Mouse (Mus musculus): Measurements from ENCODE around the gene Rhobtb1. TPM values are rescaled to one million over a fixed set of nuclear protein-coding genes. Genes with fewer than 3 reads are reported as not detected.

The Rhobtb1 gene
- polyA plus RNA-seq, 1 experiment from 2014 or later, result 11.1 TPM

GRCm38 (mm10) chr10:69326433-69326832 is 175.2 kb downstream of the Rhobtb1 start:
- H3K36me3 ChIP-seq (replicated peaks), result no peaks in the 10 kb centered on the region
- no peak overlapping the region for H3K4me2 ChIP-seq
- H3K9ac ChIP-seq, result no peak overlapping the region
- no peaks in the 10 kb centered on the region for H3K9me3 ChIP-seq (replicated peaks)
- H3K27me3 ChIP-seq, result no peaks in the 10 kb centered on the region
- no peak for ATAC-seq (ENCODE audit: insufficient read depth)
- peaks cover 12% of the 10 kb centered on the region for H3K4me1 ChIP-seq (replicated peaks)
- no peak overlapping the region for H3K27ac ChIP-seq (replicated peaks)
- 66% methylated on average over 3 of the region's 3 CpGs for WGBS (ENCODE audit: insufficient replicate concordance)
- H3K4me3 ChIP-seq (replicated peaks), result no peak overlapping the region

DNA sequence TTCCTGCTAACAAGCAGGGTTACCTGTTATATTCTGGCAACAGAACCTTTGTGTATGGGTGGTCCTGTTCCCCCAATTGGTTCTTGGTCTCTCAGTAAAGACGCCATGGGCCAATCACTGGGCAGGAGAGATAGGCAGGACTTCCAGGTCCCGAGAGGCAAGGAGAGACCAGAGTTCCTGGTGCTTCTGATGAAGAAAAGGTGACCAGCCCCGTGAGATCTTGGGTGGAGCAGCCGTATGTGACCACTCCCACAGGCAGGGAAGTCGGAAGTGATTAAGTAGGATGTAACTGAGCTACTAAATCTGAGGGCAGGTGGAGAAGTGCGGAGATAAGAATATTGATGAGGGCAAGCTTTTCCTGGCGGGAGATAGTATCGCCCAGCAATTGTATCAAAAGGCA is 176.1 kb downstream of the Rhobtb1 start:
- 68% methylated on average over 8 of the region's 8 CpGs for WGBS (ENCODE audit: insufficient replicate concordance)
- Histone ChIP-seq H3K27ac (replicated peaks) (no peak overlapping the region), H3K36me3 (replicated peaks) (no peaks in the 10 kb centered on the region; the same call in 1 of the 2 replicates), H3K4me2 (no peak overlapping the region), H3K27me3 (no peaks in the 10 kb centered on the region), H3K9ac (no peak overlapping the region), H3K4me1 (replicated peaks) (peaks cover 12% of the 10 kb centered on the region), H3K9me3 (replicated peaks) (no peaks in the 10 kb centered on the region), H3K4me3 (replicated peaks) (no peak overlapping the region)
- ATAC-seq (ENCODE audit: insufficient read depth), result no peak

GRCm38 (mm10) chr10:69328029-69328655 is 176.9 kb downstream of the Rhobtb1 start:
- no peaks in the 10 kb centered on the region for H3K9me3 ChIP-seq (replicated peaks)
- ATAC-seq (ENCODE audit: insufficient read depth), result no peak
- 85% methylated on average over 12 of the region's 12 CpGs for WGBS (ENCODE audit: insufficient replicate concordance)
- H3K27ac ChIP-seq (replicated peaks), result no peak overlapping the region
- H3K4me2 ChIP-seq, result no peak overlapping the region
- H3K4me1 ChIP-seq (replicated peaks), result peaks cover 12% of the 10 kb centered on the region
- no peak overlapping the region for H3K9ac ChIP-seq
- H3K36me3 ChIP-seq (replicated peaks), result peaks cover 3% of the 10 kb centered on the region
- H3K27me3 ChIP-seq, result no peaks in the 10 kb centered on the region
- H3K4me3 ChIP-seq (replicated peaks), result no peak overlapping the region

DNA sequence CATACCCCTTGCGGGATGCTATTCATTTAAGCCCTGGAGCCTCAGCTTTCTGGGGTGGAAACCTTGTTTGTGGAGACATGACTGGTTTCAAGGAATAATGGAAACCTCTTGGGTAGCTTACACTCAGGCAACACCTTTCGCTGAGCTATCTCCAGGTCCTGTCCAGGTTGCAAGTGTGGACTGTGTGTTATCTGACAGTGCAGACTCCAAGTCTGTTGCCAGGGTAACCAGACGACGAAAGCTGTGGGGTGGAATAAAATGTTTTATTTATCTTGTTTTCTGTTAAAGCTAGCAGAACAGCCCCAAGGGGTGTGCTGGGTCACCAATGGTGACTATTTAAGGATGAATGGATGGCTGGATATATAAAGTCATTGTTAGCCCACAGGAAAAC is 177.4 kb downstream of the Rhobtb1 start:
- H3K4me2 ChIP-seq, result no peak overlapping the region
- H3K4me3 ChIP-seq (replicated peaks), result no peak overlapping the region
- ATAC-seq (ENCODE audit: insufficient read depth), result peak; percentile 62
- no peak overlapping the region for H3K9ac ChIP-seq
- H3K27me3 ChIP-seq, result no peaks in the 10 kb centered on the region
- peaks cover 8% of the 10 kb centered on the region for H3K36me3 ChIP-seq (replicated peaks)
- H3K9me3 ChIP-seq (replicated peaks), result no peaks in the 10 kb centered on the region
- 35% methylated on average over 4 of the region's 4 CpGs for WGBS (ENCODE audit: insufficient replicate concordance)
- no peak overlapping the region for H3K27ac ChIP-seq (replicated peaks)
- peaks cover 12% of the 10 kb centered on the region for H3K4me1 ChIP-seq (replicated peaks)

GRCm38 (mm10) chr10:69331231-69331630 is 180.0 kb downstream of the Rhobtb1 start:
- 70% methylated on average over 6 of the region's 6 CpGs for WGBS (ENCODE audit: insufficient replicate concordance)
- Histone ChIP-seq H3K36me3 (replicated peaks) (peaks cover 34% of the 10 kb centered on the region), H3K4me1 (replicated peaks) (peaks cover 12% of the 10 kb centered on the region), H3K9ac (no peak overlapping the region), H3K9me3 (replicated peaks) (no peaks in the 10 kb centered on the region), H3K27me3 (no peaks in the 10 kb centered on the region), H3K27ac (replicated peaks) (no peak overlapping the region), H3K4me2 (no peak overlapping the region), H3K4me3 (replicated peaks) (no peak overlapping the region)
- ATAC-seq (ENCODE audit: insufficient read depth), result no peak

- 89% methylated on average over 11 of the region's 11 CpGs for WGBS (ENCODE audit: insufficient replicate concordance)
- peaks cover 54% of the 10 kb centered on the region for H3K36me3 ChIP-seq (replicated peaks)
- no peak for ATAC-seq (ENCODE audit: insufficient read depth)
Measured at GRCm38 (mm10) chr10:69333212-69333611, 182.0 kb downstream of the Rhobtb1 start.

DNA sequence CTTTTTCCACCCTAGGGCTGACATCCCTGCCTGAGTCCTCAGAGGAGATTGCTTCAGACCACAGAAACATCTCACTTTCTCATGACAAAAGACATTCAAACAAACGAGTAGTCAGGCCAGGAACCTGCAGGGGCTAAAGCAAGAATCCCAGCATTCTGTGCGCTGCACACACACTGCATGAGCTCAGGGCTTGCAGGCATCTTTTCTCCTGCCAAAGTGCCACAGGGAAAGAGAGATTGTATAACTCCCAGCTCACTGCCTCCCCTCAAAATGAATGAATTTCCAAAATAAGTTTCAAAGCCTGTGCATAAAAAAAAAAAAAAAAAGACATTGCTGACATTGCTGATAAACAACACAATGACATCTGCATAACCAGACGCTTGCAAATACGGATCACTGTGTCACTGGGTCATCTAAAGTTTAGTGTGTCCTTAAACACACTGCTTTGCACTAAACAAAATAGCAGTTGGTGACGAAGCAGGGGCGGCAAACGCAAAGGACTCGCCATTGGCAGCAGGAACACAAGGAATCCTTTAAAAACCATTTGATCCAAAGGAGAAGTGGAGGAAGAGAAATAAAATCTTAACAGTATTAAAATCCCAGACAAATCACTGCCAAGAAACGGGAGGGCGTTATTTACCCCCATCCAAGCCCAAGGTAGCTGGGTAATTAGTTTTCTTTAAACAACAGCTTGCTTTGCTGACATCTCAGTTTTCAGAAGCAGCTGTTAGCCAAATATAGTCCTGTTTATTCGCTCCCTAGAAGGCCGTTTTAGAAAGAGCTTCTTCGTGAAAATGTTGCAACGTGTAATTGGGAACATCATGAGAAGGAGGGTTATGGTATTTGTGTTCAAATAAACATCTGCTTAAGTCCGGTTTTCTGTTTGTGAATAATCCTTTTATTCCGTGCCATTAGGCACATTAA is 183.3 kb downstream of the Rhobtb1 start:
- Histone ChIP-seq H3K36me3 (replicated peaks) (peaks cover 67% of the 10 kb centered on the region), H3K4me2 (no peak overlapping the region), H3K4me1 (replicated peaks) (0 out of 2 replicates have a peak, but pooled peaks cover 2% of the 10 kb centered on the region), H3K27me3 (no peaks in the 10 kb centered on the region), H3K27ac (replicated peaks) (no peak overlapping the region), H3K9me3 (replicated peaks) (no peaks in the 10 kb centered on the region), H3K4me3 (replicated peaks) (no peak overlapping the region), H3K9ac (no peak overlapping the region)
- no peak for ATAC-seq (ENCODE audit: insufficient read depth)
- WGBS (ENCODE audit: insufficient replicate concordance), result 82% methylated on average over 16 of the region's 16 CpGs

More at GRCm38 (mm10) chr10:69333212-69333611, 182.0 kb downstream of the Rhobtb1 start:
- H3K9me3 ChIP-seq (replicated peaks), result no peaks in the 10 kb centered on the region
- H3K27me3 ChIP-seq, result no peaks in the 10 kb centered on the region
- peaks cover 12% of the 10 kb centered on the region for H3K4me1 ChIP-seq (replicated peaks)
- no peak overlapping the region for H3K4me2 ChIP-seq
- no peak overlapping the region for H3K4me3 ChIP-seq (replicated peaks)
- H3K9ac ChIP-seq, result no peak overlapping the region
- no peak overlapping the region for H3K27ac ChIP-seq (replicated peaks)

GRCm38 (mm10) chr10:69335195-69335536 is 183.9 kb downstream of the Rhobtb1 start:
- Histone ChIP-seq H3K4me3 (replicated peaks) (no peak overlapping the region), H3K4me1 (replicated peaks) (no peaks in the 10 kb centered on the region), H3K27ac (replicated peaks) (no peak overlapping the region), H3K27me3 (no peaks in the 10 kb centered on the region), H3K9me3 (replicated peaks) (no peaks in the 10 kb centered on the region), H3K36me3 (replicated peaks) (peaks cover 73% of the 10 kb centered on the region), H3K9ac (no peak overlapping the region), H3K4me2 (no peak overlapping the region)
- 81% methylated on average over 7 of the region's 7 CpGs for WGBS (ENCODE audit: insufficient replicate concordance)
- no peak for ATAC-seq (ENCODE audit: insufficient read depth)

DNA sequence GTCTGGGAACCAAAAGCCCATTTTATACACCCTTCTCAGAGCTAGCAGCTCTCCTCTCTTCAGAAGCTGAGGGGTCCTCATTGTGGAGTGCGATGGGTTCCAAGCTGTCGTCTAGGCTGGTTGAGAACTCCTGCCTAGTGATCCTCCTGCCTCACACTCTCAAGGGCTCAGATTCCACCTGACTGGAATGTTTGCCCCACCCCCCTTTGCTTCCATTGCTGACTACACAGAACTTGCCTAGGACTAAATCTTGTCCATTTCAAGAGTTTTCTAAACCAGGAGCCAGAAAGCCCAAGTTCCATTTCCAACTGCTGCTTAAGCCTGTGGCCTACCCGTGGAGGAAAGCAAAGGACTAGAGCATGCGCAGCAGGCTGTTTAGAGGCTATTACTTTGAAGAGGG is 184.4 kb downstream of the Rhobtb1 start:
- Histone ChIP-seq H3K36me3 (replicated peaks) (peaks cover 78% of the 10 kb centered on the region), H3K9ac (no peak overlapping the region), H3K4me1 (replicated peaks) (no peaks in the 10 kb centered on the region), H3K4me2 (no peak overlapping the region), H3K27me3 (no peaks in the 10 kb centered on the region), H3K4me3 (replicated peaks) (no peak overlapping the region), H3K27ac (replicated peaks) (no peak overlapping the region), H3K9me3 (replicated peaks) (no peaks in the 10 kb centered on the region)
- no peak for ATAC-seq (ENCODE audit: insufficient read depth)
- 83% methylated on average over 4 of the region's 4 CpGs for WGBS (ENCODE audit: insufficient replicate concordance)

- H3K27me3 ChIP-seq, result no peaks in the 10 kb centered on the region
- no peak overlapping the region for H3K27ac ChIP-seq (replicated peaks)
- H3K9me3 ChIP-seq (replicated peaks), result no peaks in the 10 kb centered on the region
- H3K4me1 ChIP-seq (replicated peaks), result no peaks in the 10 kb centered on the region
- H3K36me3 ChIP-seq (replicated peaks), result peaks cover 84% of the 10 kb centered on the region
- ATAC-seq (ENCODE audit: insufficient read depth), result no peak
- no peak overlapping the region for H3K4me2 ChIP-seq
- H3K4me3 ChIP-seq (replicated peaks), result no peak overlapping the region
- 86% methylated on average over 11 of the region's 11 CpGs for WGBS (ENCODE audit: insufficient replicate concordance)
- H3K9ac ChIP-seq, result no peak overlapping the region
Measured at GRCm38 (mm10) chr10:69336219-69336618, 185.0 kb downstream of the Rhobtb1 start.

- Histone ChIP-seq H3K36me3 (replicated peaks) (peaks cover 99% of the 10 kb centered on the region), H3K4me3 (replicated peaks) (no peak overlapping the region), H3K27ac (replicated peaks) (no peak overlapping the region), H3K4me1 (replicated peaks) (peaks cover 3% of the 10 kb centered on the region; the same call in 1 of the 2 replicates), H3K27me3 (no peaks in the 10 kb centered on the region), H3K9ac (no peak overlapping the region), H3K9me3 (replicated peaks) (no peaks in the 10 kb centered on the region), H3K4me2 (no peak overlapping the region)
- 92% methylated on average over 6 of the region's 6 CpGs for WGBS (ENCODE audit: insufficient replicate concordance)
- no peak for ATAC-seq (ENCODE audit: insufficient read depth)
Measured at GRCm38 (mm10) chr10:69340001-69340400, 188.8 kb downstream of the Rhobtb1 start.
